Mouse (Mus musculus) spleen, embryonic (tissue): ENCODE data around the gene 4930518I15Rik.
"Not testable (repeated sequence)": the region's sequence is repeated elsewhere in the genome, so short reads cannot be mapped to it uniquely, and the experiment has no call there.

ENCODE experiments used
- CTCF ChIA-PET: fragments of 350-600 bp; sonication (Branson Sonifier 250); formaldehyde crosslinking; loops from one replicate; lab custom pipeline; 2022; lab: Charles Lee

4930518I15Rik gene

DNA sequence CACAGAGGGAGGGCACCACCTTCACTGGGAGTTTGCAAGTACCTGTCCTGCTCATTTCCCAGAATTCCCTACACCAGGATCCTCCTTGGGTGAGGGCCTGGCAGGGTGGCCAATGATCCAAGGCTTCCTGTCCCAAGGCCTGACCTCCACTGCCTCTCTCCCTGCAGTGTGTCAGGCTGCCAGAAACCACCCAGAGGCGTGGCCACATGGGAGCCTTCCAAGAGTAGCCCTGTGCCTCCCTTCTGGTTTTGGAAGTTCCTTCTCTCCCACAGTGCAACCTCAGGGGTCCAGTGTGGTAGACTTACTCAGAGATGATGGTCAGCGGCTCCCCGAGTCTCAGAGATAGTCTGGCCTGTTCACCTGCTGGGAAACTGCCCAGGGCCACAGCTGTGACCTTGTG, 21.8 kb upstream of the 4930518I15Rik start:
- CTCF ChIA-PET = no interaction called here

DNA sequence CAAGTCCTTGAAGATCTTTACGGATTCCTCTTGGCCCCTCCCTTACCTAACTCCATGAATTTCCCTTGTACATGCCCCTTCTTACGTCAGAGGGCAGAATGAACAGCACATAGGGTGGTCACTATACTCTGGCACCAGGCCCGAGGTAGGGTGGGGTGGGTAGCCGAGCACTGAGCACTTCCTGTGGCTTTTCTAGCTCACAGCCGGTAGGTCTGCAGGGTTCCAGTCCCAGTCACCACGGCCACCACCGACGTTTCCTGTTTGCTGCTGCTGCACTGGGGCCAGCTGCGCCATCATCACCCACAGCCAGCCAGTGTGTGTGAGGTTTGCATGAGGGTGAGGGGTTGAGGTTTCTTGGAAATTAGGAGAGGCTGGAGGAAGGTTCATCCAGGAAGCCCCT, 20.0 kb upstream of the 4930518I15Rik start:
- CTCF ChIA-PET = no interaction called here

- CTCF ChIA-PET = interaction anchor here (0.9 kb wide), 1 partner anchor 32 kb away, joined by 5 read pairs; no protein-coding TSS in a partner anchor
These were observed 17.2 kb upstream of the 4930518I15Rik start for GRCm38 (mm10) chr2:156874760-156875510.

DNA sequence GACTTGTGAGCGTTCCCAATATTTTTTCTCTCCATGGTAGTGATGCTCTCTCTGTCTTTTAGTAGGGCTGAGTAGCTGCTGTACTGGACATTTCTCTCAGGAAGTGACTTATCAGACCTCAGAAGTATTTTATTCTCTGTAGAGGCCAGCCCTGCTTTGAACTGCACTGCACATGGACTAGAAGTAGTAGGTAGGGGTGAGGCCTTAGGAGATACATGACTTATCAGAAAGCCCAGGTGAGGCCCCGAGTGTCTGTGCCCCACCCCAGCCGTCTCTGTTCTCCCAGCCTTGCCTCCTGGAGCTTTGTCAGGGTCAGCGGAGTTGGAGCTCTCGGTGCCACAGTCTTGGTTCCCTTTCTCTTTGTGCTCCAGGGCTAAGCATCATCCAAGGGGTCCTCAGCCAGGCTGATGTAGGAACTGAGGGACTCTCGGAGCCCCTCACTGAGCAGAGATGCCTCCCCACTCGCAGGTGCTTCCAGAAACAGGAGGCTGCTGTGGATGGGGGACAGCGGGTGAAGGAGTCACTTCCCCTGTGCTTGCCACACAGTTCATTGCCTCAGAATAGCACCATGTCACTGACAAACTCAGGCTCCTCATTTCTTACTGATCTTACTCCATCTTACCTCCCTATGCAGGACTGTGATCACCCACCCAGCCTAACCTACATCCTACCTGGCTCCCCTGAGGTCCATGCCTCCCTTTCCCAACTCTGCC, 16.5 kb upstream of the 4930518I15Rik start:
- CTCF ChIA-PET = no interaction called here

GRCm38 (mm10) chr2:156873629-156874028, 15.9 kb upstream of the 4930518I15Rik start:
- CTCF ChIA-PET = no interaction called here

DNA sequence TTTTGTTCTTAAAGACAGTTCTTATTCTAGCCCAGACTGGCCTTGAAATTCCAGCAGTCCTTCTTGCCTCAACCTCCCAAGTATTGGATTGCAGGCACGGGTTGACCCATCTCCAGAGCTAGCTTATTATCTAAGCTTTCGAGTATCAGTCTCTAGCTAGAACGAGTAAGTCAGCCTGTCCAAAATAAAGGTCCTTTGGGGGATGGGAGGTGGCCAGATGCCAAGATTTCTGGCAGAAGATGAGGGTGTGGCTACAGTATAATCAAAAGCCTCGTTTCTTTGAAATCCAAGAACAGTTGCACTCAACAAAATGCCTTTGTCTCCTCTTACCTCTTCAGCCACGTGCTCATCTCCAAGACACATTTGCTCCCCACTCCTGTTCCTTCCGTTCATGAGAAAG, 12.8 kb upstream of the 4930518I15Rik start:
- CTCF ChIA-PET = no interaction called here

- CTCF ChIA-PET = no interaction called here
These were observed 11.8 kb upstream of the 4930518I15Rik start for GRCm38 (mm10) chr2:156869554-156869953.

DNA sequence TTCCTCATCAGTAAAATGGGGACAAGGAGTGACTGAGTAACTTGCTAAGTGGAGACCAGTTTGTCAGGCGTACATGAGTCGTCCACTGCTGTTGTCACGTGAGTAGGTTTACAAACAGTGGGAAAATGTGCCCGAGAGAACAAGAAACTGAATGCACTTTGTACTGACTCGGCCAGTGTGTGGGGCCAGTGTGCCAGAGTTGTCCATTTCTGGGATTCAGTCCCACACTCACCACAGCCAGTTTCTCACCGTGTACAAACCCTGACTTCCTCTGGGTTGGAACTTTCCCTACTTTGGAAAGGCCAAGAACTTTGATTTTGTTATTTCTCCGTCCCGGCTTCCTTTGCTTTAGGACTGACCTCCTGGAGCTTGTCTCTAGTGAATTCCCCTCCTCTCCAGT, 11.2 kb upstream of the 4930518I15Rik start:
- CTCF ChIA-PET = no interaction called here

DNA sequence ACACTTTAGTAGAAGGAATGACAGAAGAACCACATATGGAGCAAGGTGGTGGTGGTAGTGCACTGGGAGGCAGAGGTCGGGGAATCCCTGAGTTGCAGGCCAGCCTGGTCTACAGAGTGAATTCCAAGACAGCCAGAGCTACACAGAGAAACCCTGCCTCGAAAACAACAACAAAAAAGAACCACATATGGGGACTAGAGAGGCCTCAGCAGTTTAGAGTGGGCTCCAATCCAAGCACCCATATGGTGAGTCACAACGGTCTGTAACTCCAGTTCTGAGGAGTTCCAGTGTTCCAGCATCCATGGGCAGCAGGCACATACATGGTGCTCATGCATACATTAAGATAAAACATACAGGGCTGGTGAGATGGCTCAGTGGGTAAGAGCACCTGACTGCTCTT, 6.7 kb upstream of the 4930518I15Rik start:
- CTCF ChIA-PET = interaction anchor here (1.0 kb wide), 1 partner anchor 73 kb away, joined by 3 read pairs; no protein-coding TSS in a partner anchor

DNA sequence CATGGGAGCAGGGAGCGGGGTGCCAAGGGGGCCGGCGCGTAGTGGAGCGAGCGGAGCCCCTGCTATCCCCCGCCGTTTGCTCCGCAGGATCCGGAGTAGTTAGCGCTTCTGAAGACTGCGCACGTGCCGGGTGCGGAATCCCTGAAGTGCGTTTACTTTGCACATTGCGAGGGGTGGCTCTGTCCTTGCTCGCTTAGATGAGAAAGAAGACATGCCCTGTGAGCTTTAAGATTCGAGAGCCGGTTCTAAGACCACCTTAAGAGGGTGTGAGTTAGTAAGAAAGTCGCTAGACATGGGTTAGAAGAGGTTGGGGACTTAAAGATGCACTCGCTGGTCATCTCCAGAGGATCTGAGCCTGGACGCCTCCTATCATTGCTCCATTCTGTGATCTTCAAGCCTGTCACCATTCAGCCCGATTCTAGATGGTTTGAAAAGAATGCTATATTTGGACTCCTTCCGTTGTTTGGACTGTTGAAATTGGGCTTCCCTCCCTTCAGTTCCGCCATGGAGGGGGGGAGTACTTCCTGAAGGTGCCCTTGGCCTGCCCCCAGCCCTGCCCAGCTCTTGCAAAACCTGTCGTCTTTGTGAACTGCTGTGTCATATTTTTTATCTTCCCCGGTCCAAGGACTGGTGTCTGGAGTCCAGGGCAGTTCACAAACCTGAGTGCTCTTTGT, 5.9 kb upstream of the 4930518I15Rik start:
- CTCF ChIA-PET = interaction anchor here (0.6 to 1.0 kb wide), 2 partner anchors 72 to 565 kb away, joined by 3 to 11 read pairs; no protein-coding TSS in a partner anchor

- CTCF ChIA-PET = interaction anchor here (0.6 kb wide), 1 partner anchor 564 kb away, joined by 11 read pairs; no protein-coding TSS in a partner anchor
These were observed 5.2 kb upstream of the 4930518I15Rik start, which contains the start of gene Rab5if for GRCm38 (mm10) chr2:156862772-156863486. TSS of gene Rab5if (plus strand) at chr2:156863128.

- CTCF ChIA-PET = interaction anchor here (0.7 kb wide), 1 partner anchor 683 kb away, joined by 6 read pairs; no protein-coding TSS in a partner anchor
These were observed 4.4 kb upstream of the 4930518I15Rik start for GRCm38 (mm10) chr2:156862041-156862717.

DNA sequence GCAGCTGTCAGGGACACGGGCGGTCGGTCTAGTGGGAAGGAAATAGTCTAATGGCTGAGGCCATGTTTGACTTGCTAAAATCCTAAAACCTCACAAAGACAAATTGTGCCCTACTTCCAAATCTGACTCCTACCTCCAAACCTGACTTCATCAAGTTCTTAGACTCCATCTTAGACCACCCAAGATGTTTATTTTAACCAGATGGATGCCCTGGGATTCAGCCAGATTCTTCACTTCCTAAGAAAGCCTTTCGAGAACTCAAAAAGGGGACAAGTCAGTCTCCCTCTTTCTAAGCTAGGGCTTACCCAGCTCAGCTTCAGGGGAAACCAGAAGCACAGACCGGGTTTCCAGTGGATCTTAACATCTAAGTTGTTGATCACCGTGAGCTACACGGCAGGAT, 925 bp upstream of the 4930518I15Rik start:
- CTCF ChIA-PET = no interaction called here

- CTCF ChIA-PET = interaction anchor here (0.6 to 1.4 kb wide), 4 partner anchors 16 to 69 kb away, joined by 3 to 4 read pairs (median 3); no protein-coding TSS in a partner anchor
These were observed 358 bp downstream of the 4930518I15Rik start for GRCm38 (mm10) chr2:156857385-156857791.

- CTCF ChIA-PET = interaction anchor here (0.7 to 1.4 kb wide), 2 partner anchors 20 to 44 kb away, joined by 3 to 4 read pairs; no protein-coding TSS in a partner anchor
These were observed 1.4 kb downstream of the 4930518I15Rik start for GRCm38 (mm10) chr2:156856311-156856710.

DNA sequence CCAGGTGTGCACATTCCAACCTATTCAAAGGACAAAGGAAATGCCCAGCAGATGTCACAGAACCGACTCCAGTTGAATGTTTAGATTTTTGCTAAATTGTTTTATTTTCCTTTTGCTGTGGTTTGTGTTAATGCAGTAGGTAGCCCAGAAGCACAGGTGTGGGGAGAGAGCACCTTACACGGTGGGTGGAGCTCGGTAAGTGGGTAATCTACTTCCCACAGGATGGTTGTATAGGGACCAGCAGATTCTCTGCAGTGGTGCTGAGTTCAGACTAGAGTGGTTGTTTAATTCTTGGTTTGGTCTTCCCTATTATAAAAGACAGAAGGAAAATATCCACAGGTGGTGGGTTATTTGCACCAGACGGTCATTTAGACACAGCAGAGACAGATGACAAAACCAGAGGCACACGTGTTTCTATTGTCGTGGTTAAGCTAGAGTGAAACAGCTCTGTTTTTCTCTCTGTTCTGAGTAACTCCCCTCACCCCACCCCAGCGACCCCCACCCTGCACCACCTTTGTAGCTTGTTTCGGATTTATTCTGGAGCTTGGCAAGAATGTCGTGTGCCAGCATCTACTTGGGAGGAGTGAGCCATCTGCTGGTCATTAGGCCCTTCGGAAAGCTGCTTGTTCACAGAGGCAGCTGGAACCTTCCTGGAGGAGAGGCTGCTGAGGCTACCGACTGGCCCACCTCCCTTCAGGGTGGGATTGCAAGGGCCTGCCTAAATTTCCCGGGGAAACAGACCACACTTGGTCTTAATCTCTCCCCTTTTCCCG, 3.6 kb downstream of the 4930518I15Rik start:
- CTCF ChIA-PET = interaction anchor here (0.7 kb wide), 1 partner anchor 12 kb away, joined by 9 read pairs; no protein-coding TSS in a partner anchor

GRCm38 (mm10) chr2:156853584-156853983, 4.2 kb downstream of the 4930518I15Rik start:
- CTCF ChIA-PET = not testable (repeated sequence)

DNA sequence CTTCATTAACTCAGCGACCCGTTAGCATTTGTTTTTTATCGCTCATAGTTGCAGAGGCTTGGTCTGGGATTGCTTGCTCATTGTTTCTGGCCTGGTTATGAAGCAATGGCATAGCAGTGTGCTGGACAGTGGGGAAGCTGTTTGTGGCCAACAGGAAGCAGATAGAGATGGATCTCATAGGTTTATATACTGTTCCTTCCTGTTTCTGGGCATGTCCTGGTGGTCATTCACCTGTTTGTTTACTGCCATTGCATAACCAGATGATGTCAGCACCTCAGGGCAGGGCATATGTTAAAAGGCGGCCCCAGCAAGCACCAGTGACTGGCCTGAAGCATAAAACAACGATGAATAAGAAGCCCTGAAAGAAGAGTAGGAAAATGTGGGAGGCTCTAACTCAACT, 7.2 kb downstream of the 4930518I15Rik start:
- CTCF ChIA-PET = interaction anchor here (0.7 kb wide), 1 partner anchor 169 kb away, joined by 17 read pairs; no protein-coding TSS in a partner anchor

DNA sequence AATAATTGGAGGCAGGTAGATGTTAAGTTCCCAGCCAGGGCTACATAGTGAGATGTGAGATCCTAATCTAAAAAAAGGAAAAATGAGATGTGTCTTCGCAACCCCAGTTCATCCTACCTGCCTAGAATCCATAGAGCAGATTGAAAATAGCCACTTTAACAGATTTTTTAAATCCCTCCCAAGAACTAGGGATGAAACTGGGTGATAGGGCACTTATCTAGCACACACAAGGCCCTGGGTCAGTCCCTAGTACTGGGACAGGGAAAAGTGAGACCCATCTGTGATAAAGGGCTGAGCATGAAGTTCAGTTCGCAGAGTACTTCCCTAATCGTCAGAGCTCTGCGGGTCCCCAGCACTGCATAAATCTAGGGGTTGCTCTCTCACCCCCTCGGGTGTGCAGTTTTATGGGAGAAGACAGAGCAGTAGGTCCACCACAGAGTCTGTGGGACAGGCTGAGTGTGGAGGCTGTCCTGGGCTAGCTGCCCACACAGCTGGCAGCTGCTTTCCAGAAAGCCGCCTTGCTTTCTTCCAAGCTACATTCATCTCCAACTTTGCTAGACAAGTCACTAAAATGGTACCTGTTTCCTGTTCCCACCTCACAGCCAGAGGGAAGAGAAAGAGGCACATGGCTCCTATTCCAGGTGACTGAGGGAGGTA, 9.1 kb downstream of the 4930518I15Rik start:
- CTCF ChIA-PET = no interaction called here
